Mouse (Mus musculus) urinary bladder, adult 2 months (tissue): ENCODE results near the gene Zfp319. TPM values are rescaled to one million over a fixed set of nuclear protein-coding genes. Genes with fewer than 3 reads are reported as not detected.
A peak's percentile ranks its signal among the peaks of the same experiment; 100 is the strongest.
"Not testable (repeated sequence)": the region's sequence is repeated elsewhere in the genome, so short reads cannot be mapped to it uniquely, and the experiment has no call there.

Experiments used
- DNase-seq: peaks from one replicate; pipeline ENCODE4 v3.0.0; 2022; ENCODE audit warnings: low spot score
- polyA plus RNA-seq: library from polyadenylated mRNA; depleted of rRNA; stranded (reverse); fragments of >200 nt; gene quantifications from 2 replicates; pipeline ENCODE4 v1.2.3, GENCODE M21; 2012; rRNA removed

The Zfp319 gene
- 6.8 and 7.9 TPM in 2 replicates for polyA plus RNA-seq

- peak; percentile 94 for DNase-seq
Observed at GRCm38 (mm10) chr8:95331720-95332436, at the start of gene Zfp319, which contains the start of gene Usb1. TSS of gene Zfp319 (minus strand) at chr8:95331950. TSS of gene Usb1 (plus strand) at chr8:95332284.

GRCm38 (mm10) chr8:95380953-95381352, 49.2 kb upstream of the Zfp319 start:
- no peak for DNase-seq

GRCm38 (mm10) chr8:95378928-95379327, 47.2 kb upstream of the Zfp319 start:
- DNase-seq: not testable (repeated sequence)

GRCm38 (mm10) chr8:95377863-95378291, 46.1 kb upstream of the Zfp319 start:
- no peak for DNase-seq

GRCm38 (mm10) chr8:95377101-95377500, 45.4 kb upstream of the Zfp319 start:
- no peak for DNase-seq

GRCm38 (mm10) chr8:95376309-95376999, 44.7 kb upstream of the Zfp319 start:
- no peak for DNase-seq

GRCm38 (mm10) chr8:95375374-95375930, 43.7 kb upstream of the Zfp319 start:
- no peak for DNase-seq

GRCm38 (mm10) chr8:95374429-95374828, 42.7 kb upstream of the Zfp319 start:
- no peak for DNase-seq

- DNase-seq: peak; percentile 28
Observed at GRCm38 (mm10) chr8:95373389-95374002, 41.7 kb upstream of the Zfp319 start.

GRCm38 (mm10) chr8:95369581-95370326, 38.0 kb upstream of the Zfp319 start:
- DNase-seq: peak; percentile 17

GRCm38 (mm10) chr8:95363849-95364248, 32.1 kb upstream of the Zfp319 start:
- DNase-seq: no peak

GRCm38 (mm10) chr8:95362272-95362671, 30.5 kb upstream of the Zfp319 start:
- DNase-seq: peak; percentile 16

GRCm38 (mm10) chr8:95361016-95361341, 29.2 kb upstream of the Zfp319 start:
- DNase-seq: no peak

GRCm38 (mm10) chr8:95360181-95361015, 28.6 kb upstream of the Zfp319 start:
- peak; percentile 25 for DNase-seq

- DNase-seq: peak; percentile 34
Observed at GRCm38 (mm10) chr8:95358550-95359411, 27.0 kb upstream of the Zfp319 start.

GRCm38 (mm10) chr8:95354606-95355005, 22.9 kb upstream of the Zfp319 start:
- no peak for DNase-seq

- DNase-seq: peak; percentile 49
Observed at GRCm38 (mm10) chr8:95352871-95353866, 21.4 kb upstream of the Zfp319 start.

- DNase-seq: peak; percentile 78
Observed at GRCm38 (mm10) chr8:95352151-95352870, 20.6 kb upstream of the Zfp319 start, which contains the start of gene Mmp15. TSS of gene Mmp15 (plus strand) at chr8:95352268.
